Mouse (Mus musculus) CH12.LX (cell line): Measurements from ENCODE around the gene Trabd2b. TPM values are rescaled to one million over a fixed set of nuclear protein-coding genes. Genes with fewer than 3 reads are reported as not detected.

Experiments used
- DNase-seq: peaks from one replicate; pipeline ENCODE4 v3.0.0-alpha.2; 2013; ENCODE audit errors: extremely low read depth
- H3K27ac ChIP-seq: 2 replicates; pipeline ENCODE4 v1.5.1; 2012; ENCODE audit warnings: low read depth, mild to moderate bottlenecking, control low read depth, moderate library complexity; ENCODE audit not compliant: insufficient read depth
- H3K27me3 ChIP-seq: replicated peaks from 2 replicates; pipeline ENCODE3; 2012; ENCODE audit warnings: inconsistent platforms
- H3K36me3 ChIP-seq, 2 experiments: replicated peaks in 1 of 2; 2 replicates each; pipeline versions ENCODE3 to v1.6.1; 2012; ENCODE audit warnings: inconsistent platforms in 1 of 2, low read length in 1 of 2, mild to moderate bottlenecking in 1 of 2, mixed read lengths in 1 of 2, moderate library complexity in 1 of 2; ENCODE audit not compliant: control insufficient read depth in 1 of 2, insufficient read depth in 1 of 2
- H3K4me1 ChIP-seq, 2 experiments: 2 replicates each; pipeline ENCODE4 v1.6.1; 2012; ENCODE audit warnings: inconsistent platforms in 1 of 2, moderate library complexity in 1 of 2; ENCODE audit not compliant: insufficient read depth in 2 of 2, control insufficient read depth in 1 of 2
- H3K4me2 ChIP-seq: 2 replicates; pipeline ENCODE4 v1.6.1; 2012; ENCODE audit warnings: low read depth, mild to moderate bottlenecking, control low read depth; ENCODE audit not compliant: poor library complexity, insufficient read depth, severe bottlenecking
- H3K4me3 ChIP-seq, 3 experiments: fragments of 150-350 bp in 1 of 3; sonication (generic) in 1 of 3; replicated peaks in 1 of 3; 2 replicates each; pipeline versions ENCODE3 to v1.5.1; 2011 to 2012; ENCODE audit warnings: low read depth in 2 of 3, low read length in 2 of 3, mild to moderate bottlenecking in 2 of 3, moderate library complexity in 2 of 3, control low read depth in 1 of 3, improper control_type of control experiment in 1 of 3, inconsistent platforms in 1 of 3, mixed read lengths in 1 of 3; ENCODE audit not compliant: poor library complexity in 1 of 3
- H3K79me2 ChIP-seq: replicated peaks from 2 replicates; pipeline ENCODE4 v1.6.1; 2012; ENCODE audit warnings: mild to moderate bottlenecking, moderate library complexity; ENCODE audit not compliant: control insufficient read depth, poor library complexity, insufficient read depth, severe bottlenecking; ENCODE audit errors: extremely low read depth
- H3K9ac ChIP-seq: 2 replicates; pipeline ENCODE4 v1.6.1; 2012; ENCODE audit warnings: low read depth, mild to moderate bottlenecking, control low read depth, moderate library complexity; ENCODE audit not compliant: insufficient read depth
- H3K9me3 ChIP-seq: replicated peaks from 2 replicates; pipeline ENCODE3; 2012; ENCODE audit warnings: low read length, inconsistent platforms, mixed read lengths
- CTCF ChIP-seq, 2 experiments: IDR thresholded peaks in 1 of 2; conservative IDR thresholded peaks in 1 of 2; 2 replicates each; pipeline ENCODE4 v1.5.1; 2011 to 2012; ENCODE audit warnings: low read depth in 2 of 2, low read length in 2 of 2, improper control_type of control experiment in 1 of 2, inconsistent platforms in 1 of 2, mild to moderate bottlenecking in 1 of 2, moderate library complexity in 1 of 2
- ELF1 ChIP-seq: IDR thresholded peaks from 2 replicates; pipeline ENCODE4 v1.6.1; 2014; ENCODE audit warnings: low read depth, mild to moderate bottlenecking, inconsistent platforms, low read length, improper control_type of control experiment
- GABPA ChIP-seq: IDR thresholded peaks from 2 replicates; pipeline ENCODE4 v1.6.1; 2012; ENCODE audit warnings: low read depth, low read length, improper control_type of control experiment, inconsistent platforms; ENCODE audit not compliant: insufficient replicate concordance
- HCFC1 ChIP-seq: IDR thresholded peaks from 2 replicates; pipeline ENCODE4 v1.6.1; 2012; ENCODE audit warnings: low read depth, mild to moderate bottlenecking, inconsistent platforms, low read length, improper control_type of control experiment
- PAX5 ChIP-seq: IDR thresholded peaks from 2 replicates; pipeline ENCODE4 v1.6.1; 2012; ENCODE audit warnings: low read length, inconsistent platforms, mixed read lengths
- TBP ChIP-seq: conservative IDR thresholded peaks from 2 replicates; pipeline ENCODE4 v1.6.1; 2011; ENCODE audit warnings: low read depth, low read length, improper control_type of control experiment
- TCF12 ChIP-seq: IDR thresholded peaks from 2 replicates; pipeline ENCODE4 v1.6.1; 2014; ENCODE audit warnings: low read depth, mild to moderate bottlenecking, inconsistent platforms, low read length, improper control_type of control experiment
- USF1 ChIP-seq: IDR thresholded peaks from 2 replicates; pipeline ENCODE4 v1.6.1; 2014; ENCODE audit warnings: low read depth, mild to moderate bottlenecking, inconsistent platforms, low read length, improper control_type of control experiment
- dilution Hi-C: fragments of 300-500 bp; cut with MboI; formaldehyde crosslinking; loops from 2 replicates; pipeline ENCODE4 v1.14.3; 2020; ENCODE audit warnings: low sequenced_read_pairs; ENCODE audit not compliant: extremely low pct_unique_long_range_greater_than_20kb, extremely low pct_ligation_motif_present
- in situ Hi-C: fragments of 300-500 bp; cut with MboI; formaldehyde crosslinking; loops from 3 replicates; pipeline ENCODE4 v1.14.3; 2019; ENCODE audit warnings: low sequenced_read_pairs, low pct_ligation_motif_present, low pct_unique_long_range_greater_than_20kb, mixed read lengths
- polyA plus RNA-seq: library from polyadenylated mRNA; unstranded; fragments of >175 nt; gene quantifications from 2 replicates; pipeline ENCODE4 v1.2.1, GENCODE M21; 2012; ENCODE audit warnings: low read depth; ENCODE audit not compliant: insufficient read length
- total RNA-seq, 2 experiments: library from RNA; depleted of rRNA; stranded (reverse); fragments of 300-350 nt in 1 of 2; fragments of >200 nt in 1 of 2; gene quantifications; 2 replicates each; pipeline ENCODE4 v1.2.3; 2012 to 2014

Gene Trabd2b
- total and polyA plus RNA-seq, 3 experiments: not detected

GRCm38 (mm10) chr4:114664063-114665036 lies 257.8 kb downstream of the Trabd2b start:
- Histone ChIP-seq H3K36me3 (no peaks in the 10 kb centered on the region), H3K27ac (no peak overlapping the region), H3K4me3 (no peak overlapping the region), H3K4me1 (no peaks in the 10 kb centered on the region), H3K4me2 (no peak overlapping the region), H3K9ac (no peak overlapping the region), H3K9me3 (no peaks in the 10 kb centered on the region), H3K27me3 (peaks cover 77% of the 10 kb centered on the region), H3K79me2 (no peaks in the 10 kb centered on the region)
- dilution Hi-C loops: no loop called here
- TF ChIP-seq CTCF (conservative IDR thresholded peaks at IDR 0.05 in 1 of 2, IDR thresholded peaks at IDR 0.05 in 1 of 2; ENCODE audit: low read depth in 2 of 2, low read length in 2 of 2) (no peak), USF1 (no peak), GABPA (no peak), PAX5 (no peak), TCF12 (no peak), ELF1 (no peak), HCFC1 (no peak), TBP (no peak)
- DNase-seq: no peak
- in situ Hi-C loops: loop anchor here (5.0 to 25.0 kb wide), 2 partner anchors 248 to 423 kb away; partner anchors contain the start of gene Pdzk1ip1

Other genes starting within 250 kb of the Trabd2b start
- gene Skint11, start 243.3 kb upstream of the Trabd2b start, total RNA-seq (2012; rRNA removed): not detected in 2 replicates
- gene Skint11, start 243.3 kb upstream of the Trabd2b start, total RNA-seq (2014; rRNA removed): not detected in 2 replicates
- gene Skint11, start 243.3 kb upstream of the Trabd2b start, polyA plus RNA-seq: not detected in 2 replicates